Mouse (Mus musculus) heart, postnatal 0 days (tissue): Measurements from ENCODE around the gene Peak1. TPM values are rescaled to one million over a fixed set of nuclear protein-coding genes. Genes with fewer than 3 reads are reported as not detected.

ENCODE experiments used
- ATAC-seq: fragments of 200-750 bp; cut with Nextera tagmentation; 2 replicates; pipeline ENCODE4 v1.8.0; 2017; ENCODE audit warnings: low read depth, moderate number of reproducible peaks, moderate library complexity; ENCODE audit not compliant: insufficient read depth
- DNase-seq: peaks from one replicate; pipeline ENCODE4 v3.0.0-alpha.2; 2016; ENCODE audit warnings: low spot score
- H3K27ac ChIP-seq: fragments of 300-500 bp; sonication (generic); 2 replicates; pipeline ENCODE4 v1.5.1; 2014; ENCODE audit warnings: low read depth, mild to moderate bottlenecking
- H3K27me3 ChIP-seq: fragments of 300-500 bp; sonication (generic); 2 replicates; pipeline ENCODE4 v1.6.1; 2014; ENCODE audit warnings: low read length, mixed read lengths; ENCODE audit not compliant: control insufficient read depth, insufficient read depth
- H3K36me3 ChIP-seq: fragments of 300-500 bp; sonication (generic); replicated peaks from 2 replicates; pipeline ENCODE4 v1.6.1; 2014; ENCODE audit warnings: low read length, mixed read lengths; ENCODE audit not compliant: control insufficient read depth, insufficient read depth
- H3K4me1 ChIP-seq: fragments of 300-500 bp; sonication (generic); 2 replicates; pipeline ENCODE4 v1.6.1; 2014; ENCODE audit warnings: antibody characterized with exemption; ENCODE audit not compliant: control insufficient read depth, insufficient read depth
- H3K4me2 ChIP-seq: fragments of 300-500 bp; sonication (generic); 2 replicates; pipeline ENCODE4 v1.6.1; 2014; ENCODE audit warnings: low read depth, mild to moderate bottlenecking, low read length, moderate library complexity
- H3K4me3 ChIP-seq: fragments of 300-500 bp; sonication (generic); 2 replicates; pipeline ENCODE4 v1.5.1; 2014; ENCODE audit warnings: low read depth, low read length
- H3K9ac ChIP-seq: fragments of 300-500 bp; sonication (generic); replicated peaks from 2 replicates; pipeline ENCODE4 v1.6.1; 2014; ENCODE audit warnings: low read depth, low read length, mixed read lengths
- H3K9me3 ChIP-seq: fragments of 300-500 bp; sonication (generic); replicated peaks from 2 replicates; pipeline ENCODE4 v1.6.1; 2016; ENCODE audit warnings: low read length; ENCODE audit not compliant: control insufficient read depth
- CTCF ChIP-seq: IDR thresholded peaks from 2 replicates; pipeline ENCODE4 v1.5.1; 2016; ENCODE audit warnings: antibody characterized with exemption, control low read depth, low read depth
- EP300 ChIP-seq: IDR thresholded peaks from 2 replicates; pipeline ENCODE4 v1.6.1; 2016; ENCODE audit warnings: antibody characterized with exemption, low read depth
- WGBS: fragments of 180-500 bp; shearing (Covaris S2); extraction: QIAGEN DNeasy Blood & Tissue Kit; methylation state at CpG from one replicate; pipeline ENCODE4 v1.1.7; 2014; 5-methylcytosine and 5-hydroxymethylcytosine counted together
- polyA plus RNA-seq: library from polyadenylated mRNA; unstranded; fragments of >200 nt; fragmentation: Nextera tagmentation; extraction: Ambion mirVana; gene quantifications from 2 replicates; pipeline ENCODE4 v1.2.1, GENCODE M21; 2015
- total RNA-seq: library from RNA; depleted of rRNA; stranded (reverse); fragments of >200 nt; gene quantifications from 2 replicates; pipeline ENCODE4 v1.2.3, GENCODE M21; 2014; ENCODE audit warnings: low replicate concordance

The Peak1 gene
- total and polyA plus RNA-seq, 2 experiments from 2014 or later = 8.1 to 19.7 TPM

GRCm38 (mm10) chr9:56180118-56180781, 237.6 kb downstream of the Peak1 start:
- 0 out of 2 replicates have a peak overlapping the region, but pooled peaks have one; percentile 15 for H3K9ac ChIP-seq
- H3K36me3 ChIP-seq = no peaks in the 10 kb centered on the region
- DNase-seq (no peak), ATAC-seq (peak; percentile 24; the same call in 1 of the 2 replicates)
- no peaks in the 10 kb centered on the region for H3K9me3 ChIP-seq
- H3K4me2 ChIP-seq = peak overlapping the region; percentile 31
- TF ChIP-seq CTCF = no peak
- peaks cover 11% of the 10 kb centered on the region for H3K4me1 ChIP-seq
- H3K27ac ChIP-seq = no peak overlapping the region
- H3K4me3 ChIP-seq = no peak overlapping the region
- no peaks in the 10 kb centered on the region for H3K27me3 ChIP-seq
- 20% methylated on average over 8 of the region's 8 CpGs for WGBS

- Histone ChIP-seq H3K4me3 (no peak overlapping the region), H3K4me1 (peaks cover 11% of the 10 kb centered on the region)
- WGBS = 72% methylated on average over 6 of the region's 6 CpGs
Observed at GRCm38 (mm10) chr9:56179416-56180117, 238.3 kb downstream of the Peak1 start.

GRCm38 (mm10) chr9:56177354-56177753, 240.5 kb downstream of the Peak1 start:
- no peak overlapping the region for H3K9ac ChIP-seq
- H3K4me2 ChIP-seq = no peak overlapping the region
- no peak for ATAC-seq
- H3K4me1 ChIP-seq = peaks cover 11% of the 10 kb centered on the region
- no peak overlapping the region for H3K4me3 ChIP-seq
- no peaks in the 10 kb centered on the region for H3K27me3 ChIP-seq
- TF ChIP-seq CTCF = no peak
- TF ChIP-seq EP300 = no peak
- no peak overlapping the region for H3K27ac ChIP-seq
- WGBS = 68% methylated on average over 4 of the region's 4 CpGs
- H3K9me3 ChIP-seq = no peaks in the 10 kb centered on the region
- H3K36me3 ChIP-seq = no peaks in the 10 kb centered on the region
- DNase-seq = no peak

More at GRCm38 (mm10) chr9:56179416-56180117, 238.3 kb downstream of the Peak1 start:
- peak; percentile 34 for DNase-seq
- no peaks in the 10 kb centered on the region for H3K27me3 ChIP-seq
- H3K9ac ChIP-seq = 0 out of 2 replicates have a peak overlapping the region, but pooled peaks have one; percentile 15
- H3K36me3 ChIP-seq = no peaks in the 10 kb centered on the region
- no peak overlapping the region for H3K27ac ChIP-seq
- peak overlapping the region; percentile 31; the same call in 1 of the 2 replicates for H3K4me2 ChIP-seq
- H3K9me3 ChIP-seq = no peaks in the 10 kb centered on the region
- ATAC-seq = 0 out of 2 replicates have a peak, but pooled peaks have one; percentile 39
- TF ChIP-seq CTCF = peak; percentile 37
- no peak for TF ChIP-seq EP300

- TF ChIP-seq CTCF (no peak), EP300 (no peak)
- ATAC-seq (no peak), DNase-seq (no peak)
- Histone ChIP-seq H3K4me1 (peaks cover 6% of the 10 kb centered on the region), H3K9ac (no peak overlapping the region), H3K27me3 (no peaks in the 10 kb centered on the region), H3K27ac (no peak overlapping the region), H3K4me3 (no peak overlapping the region), H3K9me3 (no peaks in the 10 kb centered on the region), H3K36me3 (no peaks in the 10 kb centered on the region), H3K4me2 (no peak overlapping the region)
- 84% methylated on average over 3 of the region's 3 CpGs for WGBS
Observed at GRCm38 (mm10) chr9:56175316-56175715, 242.6 kb downstream of the Peak1 start.

- no peak for DNase-seq
Observed at GRCm38 (mm10) chr9:56167690-56168089, 250.2 kb downstream of the Peak1 start.

More at GRCm38 (mm10) chr9:56167690-56168089, 250.2 kb downstream of the Peak1 start:
- no peaks in the 10 kb centered on the region for H3K27me3 ChIP-seq
- H3K9me3 ChIP-seq = no peaks in the 10 kb centered on the region
- no peak overlapping the region for H3K27ac ChIP-seq
- no peak overlapping the region for H3K9ac ChIP-seq
- no peaks in the 10 kb centered on the region for H3K36me3 ChIP-seq
- no peak overlapping the region for H3K4me3 ChIP-seq
- TF ChIP-seq EP300 (no peak), CTCF (no peak)
- H3K4me1 ChIP-seq = no peaks in the 10 kb centered on the region
- H3K4me2 ChIP-seq = no peak overlapping the region
- no peak for ATAC-seq
- 69% methylated on average over 6 of the region's 6 CpGs for WGBS
